Mouse (Mus musculus) cerebellum, adult 18-20 months (tissue): Measurements from ENCODE around the gene Emc8.

ENCODE experiments used
- DNase-seq, 2 experiments: peaks; one replicate each; pipeline ENCODE4 v3.0.0; 2021

The Emc8 gene

DNA sequence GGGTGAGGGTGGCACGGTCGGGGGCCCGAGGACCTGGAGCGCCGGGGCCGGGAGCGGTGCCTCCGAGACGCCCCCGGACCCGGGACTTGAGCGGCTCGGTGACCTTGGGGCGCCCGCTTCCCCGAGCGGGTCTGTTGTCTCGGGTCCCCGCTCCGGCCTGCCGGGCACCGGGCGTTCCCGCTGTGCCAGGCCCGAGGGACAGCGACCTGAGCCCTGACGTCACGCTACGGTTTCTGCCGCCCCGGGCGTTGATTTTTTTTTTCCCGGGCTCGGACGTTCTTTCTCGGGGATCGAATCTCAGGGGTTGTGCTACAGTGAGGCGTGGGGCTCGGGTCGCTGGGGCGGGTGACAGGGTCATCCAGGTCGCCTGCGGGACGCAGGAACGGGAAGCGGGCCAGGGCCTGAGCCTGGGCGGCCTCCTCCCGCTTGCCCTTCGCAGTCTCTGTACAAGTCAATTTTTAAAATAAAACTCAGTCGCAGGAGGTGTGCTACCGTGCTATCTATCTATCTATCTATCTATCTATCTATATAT lies at the start of gene Emc8:
Emc8 (minus strand) TSS at position 200 of the 532 bp plus-strand sequence.
- DNase-seq = no peak

DNA sequence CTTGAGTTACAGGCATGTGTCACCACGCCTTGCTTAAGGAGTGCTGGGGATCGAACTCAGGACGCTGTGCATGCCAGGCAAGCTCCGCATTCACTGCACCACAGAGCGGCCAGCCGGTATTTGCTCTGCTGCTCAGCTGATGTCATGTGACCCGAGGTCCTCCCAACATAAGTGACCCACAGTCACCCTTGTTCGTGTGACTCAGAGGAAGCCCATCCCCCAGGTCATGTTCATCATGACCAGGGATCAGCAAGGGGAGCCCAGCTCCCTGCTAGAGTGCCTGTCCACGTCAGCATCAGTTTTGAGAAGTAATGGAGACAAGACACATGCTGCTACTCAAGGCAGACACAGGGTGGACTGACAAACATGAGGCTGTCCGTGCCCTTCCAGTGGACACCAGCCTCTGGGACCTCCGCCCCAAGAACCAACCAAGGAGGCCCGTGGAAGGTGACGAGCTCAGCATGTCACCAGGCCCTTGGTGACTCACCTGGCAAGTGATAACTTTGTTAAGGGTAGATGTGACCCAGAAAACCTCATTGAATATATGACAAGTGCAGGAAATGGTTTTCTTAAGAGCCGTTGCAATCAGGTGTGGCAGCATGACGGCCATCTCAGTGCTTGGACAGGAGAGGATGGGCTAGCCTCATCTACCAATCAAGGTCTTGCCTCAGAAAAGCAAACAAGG lies 47.8 kb upstream of the Emc8 start:
- no peak for DNase-seq

DNA sequence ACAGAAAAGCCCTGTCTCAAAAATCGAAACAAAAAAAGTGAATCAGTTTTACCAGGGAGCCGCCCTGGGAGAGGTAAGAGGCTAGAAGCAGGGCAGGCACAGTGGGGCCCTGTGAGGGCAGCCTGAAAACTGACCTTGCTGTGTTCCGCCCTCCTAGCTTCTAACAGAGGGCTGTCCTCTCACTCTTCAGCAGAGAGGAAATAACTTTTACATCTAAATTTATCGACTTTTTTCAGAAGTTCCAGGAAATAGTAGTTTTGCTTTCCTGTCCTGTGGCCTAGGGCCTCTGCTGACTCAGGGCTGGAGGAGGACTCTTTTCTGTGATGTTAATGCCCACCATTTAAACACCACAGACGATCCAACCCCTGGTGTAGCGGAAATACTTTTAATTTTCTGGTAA lies 46.8 kb upstream of the Emc8 start:
- DNase-seq = no peak

DNA sequence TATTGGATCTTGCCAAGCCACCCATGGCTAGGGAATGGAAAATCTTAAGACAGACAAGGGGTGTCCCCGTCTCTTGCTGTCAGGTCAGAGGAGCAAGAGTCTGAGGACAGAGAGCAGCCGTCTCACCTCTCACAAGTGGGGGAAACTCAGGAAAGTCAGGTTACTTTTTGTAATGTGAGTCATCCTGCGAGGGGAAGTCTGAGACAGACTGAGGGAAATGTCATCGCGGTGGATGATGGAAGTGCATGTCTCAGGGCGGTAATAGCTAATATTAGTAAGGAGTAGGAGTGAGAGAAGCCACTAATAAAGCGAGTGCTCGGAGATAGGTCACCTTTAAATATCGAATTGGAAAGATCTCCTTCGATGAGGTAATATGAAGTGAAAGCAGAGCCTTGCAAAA lies 40.8 kb upstream of the Emc8 start:
- DNase-seq = no peak

DNA sequence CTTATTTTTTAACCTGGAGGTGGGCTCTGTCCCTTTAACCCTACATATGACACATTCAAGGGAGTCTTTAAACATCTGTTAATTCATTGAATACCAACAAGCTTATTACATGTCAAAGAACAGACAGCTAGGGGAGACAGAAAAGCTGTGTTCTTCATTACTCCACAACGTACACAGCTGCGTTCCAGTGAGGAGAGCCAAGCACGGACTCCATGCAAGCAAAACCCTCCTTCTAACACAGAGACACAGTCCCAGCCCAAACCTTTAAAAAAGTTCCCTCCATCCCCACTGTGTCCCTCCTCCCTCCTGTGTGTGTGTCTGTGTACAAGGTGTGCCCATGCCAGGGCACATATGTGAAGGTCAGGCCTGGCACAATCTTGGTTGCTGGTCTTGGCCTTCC lies 37.8 kb upstream of the Emc8 start:
- DNase-seq = no peak

DNA sequence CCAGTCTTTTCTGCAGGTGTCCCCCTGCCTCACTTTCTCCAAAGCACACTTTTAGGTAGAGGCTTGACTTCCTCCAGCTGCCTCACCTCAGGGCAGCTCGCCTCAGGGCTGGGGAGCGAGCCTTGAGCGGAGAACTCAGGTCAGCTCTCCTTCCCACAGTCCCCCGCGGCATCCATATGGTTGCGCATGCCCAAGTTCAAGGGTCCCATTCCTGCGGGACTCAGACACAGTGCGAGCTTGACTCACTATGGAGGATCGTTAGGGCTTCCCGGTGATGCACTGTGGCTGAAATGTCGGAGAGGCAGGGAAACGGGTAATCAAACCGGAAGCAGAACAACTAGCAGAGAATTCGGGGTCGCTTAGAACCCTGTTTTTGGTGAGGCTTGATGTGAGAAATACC lies 36.8 kb upstream of the Emc8 start:
- no peak for DNase-seq

DNA sequence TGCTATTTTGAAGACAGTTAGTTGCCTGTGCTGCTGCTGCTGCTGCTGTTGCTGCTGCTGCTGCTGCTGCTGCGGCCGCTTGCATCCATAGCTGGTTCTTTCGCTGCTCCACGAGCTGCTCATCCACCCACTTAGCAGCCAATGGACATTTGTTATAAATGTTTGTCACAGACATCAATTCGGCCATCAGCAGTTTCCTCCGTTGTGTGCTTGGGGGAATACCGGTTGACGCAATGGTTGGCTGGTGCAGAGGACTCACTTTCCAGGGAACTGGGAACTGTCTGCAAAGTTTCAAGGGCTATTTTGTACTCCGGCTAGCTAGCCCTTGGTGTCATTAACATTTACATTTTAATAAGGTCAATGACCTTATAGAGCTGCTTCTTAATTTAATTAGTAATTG lies 35.8 kb upstream of the Emc8 start:
- no peak for DNase-seq

DNA sequence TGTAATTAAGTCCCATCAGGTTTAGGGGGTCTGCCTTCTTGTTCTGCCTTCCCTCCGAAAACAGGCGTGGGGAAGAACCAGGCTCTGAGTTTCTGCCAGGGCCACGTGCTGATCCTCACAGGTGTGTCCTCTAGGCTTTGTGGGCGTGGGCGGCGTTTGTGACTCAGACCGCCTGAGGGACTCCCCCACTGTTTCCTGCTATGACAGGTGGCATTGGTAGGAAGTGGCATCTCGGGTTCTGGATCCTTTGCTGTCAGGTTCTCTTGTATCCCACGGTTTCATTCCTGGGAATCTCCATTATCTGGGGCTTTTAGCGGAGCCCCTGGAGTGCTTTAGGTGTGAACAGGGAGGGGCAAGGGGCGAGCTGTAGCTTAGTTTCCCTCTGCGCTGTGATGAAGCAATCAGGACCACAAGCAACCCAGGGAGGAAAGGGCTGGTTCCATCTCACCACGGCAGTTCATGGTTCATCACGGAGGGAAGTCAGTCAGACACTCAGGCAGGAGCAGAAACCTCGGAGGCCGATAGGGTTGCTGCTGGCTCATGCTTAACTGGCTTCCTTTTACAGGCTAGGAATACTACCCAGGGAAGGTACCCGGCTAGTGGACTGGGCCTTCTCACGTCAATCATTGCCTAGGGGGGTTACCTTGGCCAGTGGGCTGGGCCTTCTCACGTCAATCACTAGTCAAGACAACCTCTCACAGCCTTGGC lies 33.5 kb upstream of the Emc8 start:
- peak; percentile 17 to 26 for DNase-seq

DNA sequence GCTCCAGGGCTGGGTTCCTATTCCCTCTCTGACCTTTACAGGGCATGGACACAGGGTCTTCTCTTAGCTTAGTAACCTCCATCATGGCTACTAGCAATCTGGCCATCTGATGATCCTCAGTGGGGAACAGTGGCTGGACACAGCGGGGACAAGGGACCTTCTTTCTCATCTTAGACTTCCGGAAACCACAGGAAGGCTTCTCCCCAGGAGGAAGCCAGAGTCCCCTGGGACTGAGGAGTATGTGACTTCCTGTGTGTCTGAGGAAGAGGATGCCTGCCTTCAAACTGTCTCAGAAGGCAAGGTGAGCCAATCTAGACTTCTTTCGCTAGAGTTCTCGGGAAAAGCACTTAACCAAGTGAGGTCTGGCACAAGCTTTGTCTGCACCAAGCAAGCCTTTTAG lies 31.7 kb upstream of the Emc8 start:
- no peak for DNase-seq

DNA sequence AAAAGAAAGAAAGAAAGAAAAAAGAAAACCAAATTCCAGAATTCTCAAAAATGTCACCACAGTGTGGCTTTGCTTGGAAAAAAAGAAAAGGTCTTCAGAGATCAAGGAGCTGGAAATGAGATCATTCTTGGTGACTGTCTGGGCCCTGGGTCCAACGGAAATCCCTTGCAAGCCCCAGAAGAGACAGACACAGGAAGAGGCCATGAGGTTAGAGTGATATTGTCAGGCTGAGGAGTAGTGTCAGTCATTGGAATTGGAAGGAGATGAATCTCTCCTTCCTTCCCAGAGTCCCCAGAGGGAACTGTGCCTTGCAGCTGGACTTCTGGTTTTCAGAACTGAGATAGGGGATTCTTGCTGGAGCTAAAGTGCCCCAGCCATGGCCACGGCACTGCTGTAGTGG lies 31.2 kb upstream of the Emc8 start:
- DNase-seq = no peak

DNA sequence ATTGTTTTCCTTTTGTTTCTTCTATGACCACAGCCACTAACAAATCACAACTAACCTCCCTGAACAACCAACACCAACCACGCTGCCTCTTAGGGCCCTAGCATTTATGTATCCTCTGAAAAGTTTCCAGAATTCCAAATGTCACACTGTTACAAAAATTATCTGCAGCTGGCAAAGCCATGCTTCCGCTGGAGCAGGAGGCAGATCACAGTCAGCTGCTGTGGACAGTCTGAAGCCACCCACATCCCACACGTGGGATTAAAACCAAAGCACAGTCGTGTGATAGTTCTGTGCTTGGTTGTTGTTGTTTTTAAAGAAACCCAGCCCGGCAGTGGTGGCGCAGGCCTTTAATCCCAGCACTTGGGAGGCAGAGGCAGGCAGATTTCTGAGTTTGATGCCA lies 30.7 kb upstream of the Emc8 start:
- no peak for DNase-seq

DNA sequence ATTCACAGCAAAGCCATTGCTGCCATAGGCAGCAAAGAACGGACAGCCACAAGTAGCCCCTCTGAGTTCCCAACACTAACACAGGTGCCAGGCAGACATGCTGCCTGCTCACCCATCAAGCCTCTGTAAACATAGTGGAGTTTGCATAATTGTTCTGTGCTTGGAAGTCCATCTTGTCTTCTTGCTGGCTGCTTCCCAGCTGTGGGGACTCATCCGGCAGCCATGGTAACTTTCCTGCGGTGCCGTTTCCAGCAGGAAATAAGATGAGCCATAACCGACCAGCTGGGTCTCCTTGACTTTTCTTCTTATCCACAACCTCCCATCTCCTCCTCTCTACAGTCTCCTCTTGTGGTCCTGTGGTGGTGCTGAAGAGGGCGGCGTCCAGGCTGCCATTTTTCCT lies 30.1 kb upstream of the Emc8 start:
- no peak for DNase-seq

DNA sequence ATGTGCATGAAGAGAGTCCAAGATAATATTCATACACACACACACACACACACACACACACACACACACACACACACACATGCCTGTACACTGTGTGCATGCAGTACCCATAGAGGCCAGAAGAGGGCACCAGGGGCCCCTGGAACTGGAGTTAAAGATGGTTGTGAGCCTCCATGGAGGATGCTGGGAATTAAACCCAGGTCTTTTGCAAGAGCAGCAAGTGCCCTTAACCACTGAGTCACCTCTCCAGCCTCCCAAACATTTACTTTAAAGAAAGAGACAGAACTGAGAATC lies 29.6 kb upstream of the Emc8 start:
- DNase-seq = no peak

DNA sequence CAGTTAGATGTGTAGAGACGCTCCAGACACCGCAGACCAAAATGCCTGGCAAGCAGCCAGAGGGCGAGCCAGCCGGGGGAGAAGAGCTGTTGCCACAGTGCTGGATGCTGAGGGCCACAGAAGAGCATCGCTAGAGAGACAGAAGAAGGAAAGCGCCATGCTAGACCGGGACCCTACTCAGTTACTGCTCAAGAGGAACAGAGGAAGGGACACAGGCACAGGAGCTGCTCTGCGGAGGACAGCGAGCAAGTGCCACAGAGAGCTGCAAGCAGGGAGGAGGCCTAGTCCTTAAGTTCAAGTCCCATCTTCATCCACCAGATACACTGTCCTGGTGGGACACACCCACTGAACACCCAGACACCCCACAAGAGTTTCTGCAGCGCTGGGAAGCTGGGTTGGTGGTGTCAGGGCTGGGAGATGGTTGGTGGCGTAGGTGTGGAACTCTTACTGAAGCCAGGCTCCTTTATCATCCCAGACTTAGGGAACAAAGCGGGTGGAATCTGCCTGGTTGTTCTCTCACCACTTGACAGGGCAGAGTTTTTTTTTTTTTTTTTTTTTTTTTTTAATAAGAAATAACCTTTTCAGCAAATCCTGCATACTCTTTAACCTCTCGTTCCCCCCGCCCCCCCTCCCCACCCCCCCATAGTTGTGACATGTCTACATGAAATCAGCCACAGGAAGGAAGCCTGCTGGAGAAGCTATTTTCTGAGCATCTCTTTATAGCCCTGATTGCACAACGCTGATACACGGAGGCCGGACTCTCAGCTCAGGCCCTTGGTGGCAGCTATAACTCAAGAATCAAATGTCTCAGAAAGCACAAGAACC lies 29.0 kb upstream of the Emc8 start:
- DNase-seq = no peak

DNA sequence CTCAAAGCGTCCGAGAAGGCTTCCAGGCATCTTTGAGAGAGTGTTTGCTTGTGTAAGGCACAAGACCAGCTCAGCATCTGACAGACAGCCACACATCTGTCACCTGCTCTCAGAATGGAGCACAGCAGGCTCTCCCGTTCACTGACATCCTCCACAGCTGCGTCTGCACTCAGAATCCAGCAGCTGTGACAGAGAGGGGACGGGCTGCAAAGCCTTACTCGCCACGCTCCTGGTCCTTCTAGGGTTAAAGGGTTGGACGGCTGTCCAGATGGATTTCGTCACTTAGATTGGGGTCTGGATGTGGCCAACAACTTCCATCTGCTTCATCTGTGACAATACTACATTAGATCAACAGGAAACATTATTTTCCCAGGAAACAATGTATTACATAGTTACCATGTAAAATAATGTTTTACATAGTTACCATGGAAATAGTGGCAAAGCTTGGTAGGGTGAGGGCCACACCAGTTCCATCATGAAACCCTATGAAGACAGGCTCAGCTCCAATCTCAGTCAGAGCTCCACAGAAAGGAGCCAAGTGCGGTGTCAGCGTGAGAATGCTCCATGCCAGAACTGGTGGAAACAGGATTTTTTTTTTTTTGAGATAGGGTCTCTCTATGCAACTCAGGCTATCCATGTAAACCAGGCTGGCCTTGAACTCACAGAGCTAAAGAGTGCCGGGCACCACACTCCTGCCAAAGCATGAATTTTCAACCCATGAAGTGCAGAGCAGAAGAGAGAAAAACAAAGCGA lies 28.2 kb upstream of the Emc8 start:
- no peak for DNase-seq

DNA sequence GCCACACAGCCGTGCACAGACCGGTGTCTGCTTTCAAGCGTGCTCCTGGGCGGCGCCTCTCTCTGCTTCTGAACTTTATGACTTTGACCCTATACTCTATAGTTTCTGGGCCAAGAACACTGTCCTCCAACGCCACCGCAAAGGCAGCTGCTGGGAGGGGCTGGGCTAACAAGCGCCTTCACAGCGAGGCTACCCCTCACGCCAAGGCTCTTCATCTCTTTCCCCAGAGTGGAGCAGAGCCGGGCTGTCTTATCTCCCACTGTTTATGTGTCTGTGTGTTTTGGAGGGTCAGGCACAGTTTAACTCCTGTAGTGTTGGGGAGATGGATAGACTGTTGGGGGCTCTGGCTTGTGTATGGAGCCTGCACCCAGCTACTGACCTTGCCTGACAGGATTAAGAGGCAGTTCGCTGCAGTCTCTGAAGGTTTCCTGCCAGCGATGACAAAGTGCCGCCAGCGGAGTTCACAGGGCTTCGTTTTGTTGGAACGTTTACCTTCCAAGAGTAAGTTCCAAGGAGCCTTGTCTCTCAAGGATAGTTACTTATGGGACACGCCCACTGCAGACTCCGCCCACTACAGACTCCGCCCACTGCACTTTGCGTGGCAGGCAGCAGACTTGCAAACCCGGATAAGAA lies 25.6 kb upstream of the Emc8 start:
- DNase-seq = no peak

DNA sequence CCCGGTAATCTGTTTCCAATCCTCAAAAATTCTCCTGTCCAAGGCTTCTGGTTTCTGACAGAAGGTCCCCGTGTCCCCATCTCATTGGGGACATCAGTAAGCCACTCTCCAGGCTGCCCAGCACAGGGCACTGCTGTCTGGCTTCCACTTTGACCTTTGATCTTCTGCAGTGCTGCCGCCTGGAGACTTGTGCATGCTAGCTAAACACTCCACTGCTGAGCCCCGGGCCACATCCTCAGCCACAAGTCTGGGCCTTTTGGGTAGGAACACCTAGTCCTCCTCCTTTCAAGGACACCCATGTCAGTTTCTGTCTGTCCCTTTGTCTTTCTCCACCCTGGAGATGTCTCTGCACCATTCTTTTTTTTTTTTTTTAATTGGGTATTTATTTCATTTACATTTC lies 24.6 kb upstream of the Emc8 start:
- DNase-seq = no peak

DNA sequence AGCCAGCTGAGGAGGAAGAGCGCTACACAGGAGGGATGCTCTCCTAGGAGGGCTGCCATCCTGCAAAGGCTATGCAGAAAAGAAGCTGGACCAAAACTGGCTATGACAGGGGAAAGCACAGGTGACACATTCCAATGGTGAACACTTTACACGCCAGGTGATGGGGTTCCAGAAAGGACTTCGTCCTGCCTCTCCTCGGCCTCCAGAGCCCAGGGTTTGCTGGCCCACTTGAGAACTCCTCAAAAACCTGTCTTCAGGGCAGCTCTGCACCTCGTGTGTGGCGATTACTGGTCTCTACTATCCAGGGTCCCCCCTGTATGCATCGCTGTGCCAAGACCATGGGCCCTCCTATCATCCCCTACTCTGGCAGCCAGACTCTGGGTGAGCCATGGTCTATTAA lies 20.1 kb upstream of the Emc8 start:
- no peak for DNase-seq

DNA sequence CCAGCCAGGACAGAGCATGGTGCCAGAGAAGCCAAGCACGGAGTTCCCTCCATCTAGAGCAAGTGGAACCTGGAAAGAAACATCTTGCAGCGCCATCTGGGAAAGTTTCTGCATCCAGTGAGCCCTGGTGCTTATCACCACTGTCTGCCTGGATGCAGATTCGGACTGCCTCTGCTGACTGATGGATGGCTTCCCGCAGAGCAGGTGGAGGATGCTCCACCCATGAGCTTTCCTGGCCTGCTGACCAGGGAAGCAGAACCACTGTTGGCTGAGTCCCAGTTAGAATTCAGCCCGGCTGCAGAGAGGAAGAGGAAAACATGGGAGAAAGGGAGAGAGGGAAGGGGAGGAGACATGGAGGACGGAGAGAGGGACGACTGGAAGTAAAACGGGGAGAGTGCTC lies 19.4 kb upstream of the Emc8 start:
- DNase-seq = no peak

DNA sequence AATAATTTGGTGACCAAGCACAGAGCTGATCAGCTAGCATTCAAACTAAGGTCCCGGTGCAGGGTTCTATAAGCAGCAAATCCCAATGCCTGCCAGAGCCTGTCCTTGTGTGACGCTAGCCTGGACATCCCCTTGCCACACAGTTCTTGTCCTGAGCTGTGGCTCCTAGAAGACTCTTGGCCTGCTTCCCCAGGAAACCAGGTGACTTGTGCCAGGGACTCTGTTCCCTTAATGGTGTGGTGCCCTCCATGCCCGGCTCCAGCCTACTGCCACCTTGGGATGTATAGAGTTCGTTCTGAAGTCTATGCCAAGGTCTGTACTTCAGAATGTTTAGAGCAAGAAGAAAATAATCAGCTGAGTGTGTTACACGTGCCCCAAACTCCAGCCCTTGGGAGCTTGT lies 18.2 kb upstream of the Emc8 start:
- no peak for DNase-seq

DNA sequence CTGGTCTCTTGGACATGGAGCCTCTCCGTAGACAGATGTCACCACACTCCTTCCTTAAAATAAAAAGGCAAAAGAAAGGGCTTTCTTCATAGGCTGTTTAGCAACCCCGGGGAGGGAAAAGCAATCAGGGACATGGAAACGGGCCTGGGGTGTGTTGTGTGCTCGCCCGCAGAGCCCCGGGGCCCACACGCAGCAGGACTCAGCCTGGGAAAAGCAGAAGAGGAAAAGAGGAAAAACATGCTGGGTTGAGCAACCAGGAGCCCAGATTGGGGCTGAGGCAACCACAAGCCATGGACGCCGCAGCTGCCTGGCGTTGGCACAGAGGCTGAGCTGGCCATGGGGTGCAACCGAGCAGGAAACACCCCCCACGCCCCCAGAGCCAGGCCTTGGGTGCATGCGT lies 17.7 kb upstream of the Emc8 start:
- DNase-seq = no peak

DNA sequence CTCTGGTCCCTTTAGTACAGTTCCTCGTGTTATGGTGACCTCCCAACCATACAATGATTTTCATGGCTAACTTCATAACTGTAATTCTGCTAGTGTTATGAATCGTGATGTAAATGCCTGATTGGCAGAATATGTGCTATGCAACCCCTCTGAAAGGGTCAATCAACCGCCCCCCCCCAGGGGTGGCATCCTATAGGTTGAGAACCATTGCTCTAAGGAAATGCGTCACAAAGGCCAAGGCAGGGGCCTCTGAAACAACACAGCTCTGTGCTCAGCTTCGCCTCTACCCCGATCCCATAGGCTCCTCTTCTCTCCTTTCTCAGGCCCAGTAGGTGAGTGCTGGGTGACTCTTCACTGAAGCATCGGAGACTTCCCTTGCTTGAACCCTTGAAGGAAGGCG lies 17.2 kb upstream of the Emc8 start:
- no peak for DNase-seq

DNA sequence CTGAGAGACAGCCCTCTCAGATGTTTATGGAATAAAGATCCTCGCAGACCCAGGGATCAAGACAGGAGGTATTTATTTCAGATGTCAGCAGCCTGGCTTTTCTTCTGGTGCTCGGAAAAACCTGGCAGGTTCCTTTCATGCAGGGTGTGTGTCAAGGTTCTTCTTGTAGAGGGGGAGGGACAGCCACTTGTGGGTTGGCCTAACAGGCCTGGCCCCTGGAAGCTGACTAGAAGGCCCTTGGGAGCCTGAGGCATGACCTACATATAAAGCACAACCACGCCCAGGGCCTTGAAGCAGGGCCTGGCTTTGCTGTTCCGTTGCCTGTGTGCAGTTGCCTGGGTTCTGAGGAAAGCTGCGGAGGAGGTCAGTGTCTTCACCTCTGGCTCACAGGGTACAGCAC lies 16.7 kb upstream of the Emc8 start:
- DNase-seq = no peak
